Mouse (Mus musculus) kidney, postnatal 36 days (tissue): ENCODE measurements at regions not wholly inside any gene's neighbourhood (a gene's known extent, or its start where the extent isn't known, plus 50 kb on each side); places are given as distances from the start of the nearest gene placed in this dataset.
A peak's percentile ranks its signal among the peaks of the same experiment; 100 is the strongest.

Experiments
- DNase-seq, 2 experiments: peaks; one replicate each; pipeline ENCODE4 v3.0.0; 2021 to 2022; ENCODE audit warnings: mixed read lengths in 2 of 2

GRCm38 (mm10) chr1:9434952-9435664 lies 1978.8 kb upstream of the A830018L16Rik start:
- DNase-seq: no peak

GRCm38 (mm10) chr1:9442937-9443336 lies 1971.0 kb upstream of the A830018L16Rik start:
- DNase-seq: no peak

GRCm38 (mm10) chr1:9469512-9469911 lies 1944.4 kb upstream of the A830018L16Rik start:
- peak in 1 of 2 experiments; percentile 30 for DNase-seq

- DNase-seq: no peak
Measured at GRCm38 (mm10) chr1:9470003-9470402, 1943.9 kb upstream of the A830018L16Rik start.
